Mouse (Mus musculus): ENCODE results near the gene Gper1. TPM values are rescaled to one million over a fixed set of nuclear protein-coding genes. Genes with fewer than 3 reads are reported as not detected.
A peak's percentile ranks its signal among the peaks of the same experiment; 100 is the strongest.
"Not testable (repeated sequence)": the region's sequence is repeated elsewhere in the genome, so short reads cannot be mapped to it uniquely, and the experiment has no call there.

The Gper1 gene
- polyA plus RNA-seq, 1 experiment = not detected

DNA sequence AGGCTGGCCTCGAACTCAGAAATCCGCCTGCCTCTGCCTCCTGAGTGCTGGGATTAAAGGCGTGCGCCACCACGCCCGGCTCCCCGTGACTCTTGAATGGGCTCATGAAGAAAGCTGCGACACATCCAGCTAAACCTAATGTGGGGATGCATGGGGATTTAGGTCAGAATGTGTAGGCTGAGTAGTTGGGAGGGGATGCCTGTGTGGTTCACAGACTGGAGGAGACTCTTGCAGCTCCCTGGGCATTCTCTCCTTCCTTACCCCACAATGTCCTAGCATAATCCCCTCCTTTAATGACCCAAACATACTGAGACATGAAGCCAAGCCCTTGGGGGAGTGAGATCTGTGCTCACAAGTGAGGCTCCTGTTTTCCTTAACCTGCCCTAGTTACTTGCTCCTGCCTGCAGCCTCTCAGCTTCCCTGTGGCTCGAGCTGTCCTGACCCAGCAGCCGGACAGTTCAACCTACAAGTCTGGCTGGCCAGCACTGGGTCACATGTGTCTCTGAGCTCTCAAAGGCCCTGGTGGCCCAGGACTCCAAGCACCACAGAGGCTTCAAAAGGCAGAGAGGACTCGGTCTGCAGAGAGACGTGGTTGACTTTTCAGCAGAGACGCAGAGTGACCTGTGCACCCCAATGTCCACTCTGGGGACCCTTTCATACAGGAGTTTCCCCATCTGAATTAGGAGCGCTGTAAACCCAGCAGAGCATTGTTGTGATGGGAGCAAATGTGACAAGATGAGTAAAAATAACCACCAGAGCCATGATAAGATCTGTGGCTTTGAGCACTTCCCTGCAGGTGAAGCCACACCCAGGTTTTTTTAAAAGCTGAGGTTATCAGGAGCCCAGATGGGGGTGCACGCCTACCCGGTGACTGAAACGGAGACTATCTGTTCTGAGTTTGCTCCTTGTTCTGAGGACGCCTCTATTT is 41.1 kb upstream of the Gper1 start:
- H3K4me1 ChIP-seq = peaks cover 88% of the 10 kb centered on the region
- H3K27me3 ChIP-seq (replicated peaks) = no peaks in the 10 kb centered on the region
- H3K9me3 ChIP-seq = no peaks in the 10 kb centered on the region
- H3K4me3 ChIP-seq (replicated peaks) = peak overlapping the region; percentile 95
- peaks cover 62% of the 10 kb centered on the region for H3K36me3 ChIP-seq (replicated peaks; ENCODE audit: low read length)
- TF ChIP-seq GATA1 (IDR thresholded peaks at IDR 0.05; ENCODE audit: borderline replicate concordance, low read length) (no peak), FLI1 (IDR thresholded peaks at IDR 0.05; ENCODE audit: low read length) (no peak)

DNA sequence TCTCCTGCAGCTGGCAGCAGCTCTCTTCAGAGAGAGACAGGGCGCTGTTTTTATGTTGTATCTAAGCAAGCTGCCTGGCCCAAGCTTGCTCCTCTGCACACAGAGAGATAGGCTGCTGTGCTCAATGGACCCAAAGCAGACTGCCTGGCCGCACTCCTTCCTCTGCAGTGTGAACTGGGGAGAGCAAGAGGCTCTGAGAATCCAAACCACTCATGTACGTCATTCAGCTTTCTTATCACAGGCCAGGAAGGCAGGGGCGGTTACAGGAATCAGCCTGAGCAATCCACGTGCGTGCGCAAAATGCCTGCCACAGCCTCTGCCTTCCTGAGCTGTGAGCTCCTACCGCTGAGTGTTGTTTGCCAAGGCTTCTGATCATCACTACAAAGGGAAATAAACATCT is 40.2 kb upstream of the Gper1 start:
- TF ChIP-seq GATA1 (IDR thresholded peaks at IDR 0.05; ENCODE audit: borderline replicate concordance, low read length) = peak; percentile 83; the same call in 2 of the 3 replicates
- TF ChIP-seq FLI1 (IDR thresholded peaks at IDR 0.05; ENCODE audit: low read length) = no peak
- H3K36me3 ChIP-seq (replicated peaks; ENCODE audit: low read length) = peaks cover 71% of the 10 kb centered on the region
- H3K4me1 ChIP-seq = peaks cover 88% of the 10 kb centered on the region

DNA sequence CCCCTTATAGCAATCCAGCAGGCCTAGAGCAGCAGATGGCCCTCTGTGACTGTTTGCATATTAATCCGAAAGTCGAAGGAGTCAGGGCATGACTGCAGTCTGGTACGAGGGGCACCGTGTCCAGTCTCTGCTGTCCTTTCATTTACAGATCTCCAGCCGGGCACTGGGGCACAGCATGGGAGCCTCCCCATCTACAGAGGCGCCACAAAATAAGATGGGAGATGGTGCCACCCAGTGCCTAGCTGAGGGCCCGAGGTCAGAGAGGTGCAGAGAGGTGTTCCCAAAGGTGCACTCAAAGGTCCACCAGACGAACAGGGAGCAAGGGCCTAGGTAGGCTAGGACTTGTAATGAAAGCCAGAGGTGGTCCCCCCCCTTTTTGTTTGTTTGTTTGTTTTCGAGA is 39.7 kb upstream of the Gper1 start:
- H3K9me3 ChIP-seq = no peaks in the 10 kb centered on the region
- H3K4me1 ChIP-seq = peaks cover 88% of the 10 kb centered on the region
- TF ChIP-seq GATA1 (IDR thresholded peaks at IDR 0.05; ENCODE audit: borderline replicate concordance, low read length) = no peak
- no peak for TF ChIP-seq FLI1 (IDR thresholded peaks at IDR 0.05; ENCODE audit: low read length)
- peak overlapping the region; percentile 95 for H3K4me3 ChIP-seq (replicated peaks)
- H3K36me3 ChIP-seq (replicated peaks; ENCODE audit: low read length) = peaks cover 76% of the 10 kb centered on the region
- H3K27me3 ChIP-seq (replicated peaks) = no peaks in the 10 kb centered on the region

More for the DNA sequence above, 40.2 kb upstream of the Gper1 start:
- Histone ChIP-seq H3K4me3 (replicated peaks) (peak overlapping the region; percentile 95), H3K27me3 (replicated peaks) (no peaks in the 10 kb centered on the region), H3K9me3 (no peaks in the 10 kb centered on the region)

DNA sequence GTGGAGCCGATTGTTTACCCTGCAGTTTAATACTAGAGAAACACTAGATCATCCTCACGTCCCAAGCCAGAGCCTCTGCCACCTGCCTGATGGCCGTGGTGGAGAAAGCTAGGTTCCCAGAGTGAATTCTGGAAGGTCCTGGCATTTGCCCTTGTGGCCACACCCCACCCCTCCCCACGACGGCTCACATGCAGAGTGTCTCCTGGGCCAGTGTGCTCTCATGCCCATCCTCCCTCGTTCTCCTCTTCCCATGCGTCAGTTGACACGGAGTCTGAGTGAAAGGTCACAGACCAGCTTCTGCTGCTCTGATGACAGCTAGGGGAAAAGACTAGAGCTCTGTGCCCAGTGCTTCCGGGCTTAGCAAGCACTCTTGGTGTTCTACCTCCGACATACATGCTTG is 38.4 kb upstream of the Gper1 start:
- H3K36me3 ChIP-seq (replicated peaks; ENCODE audit: low read length) = peaks cover 82% of the 10 kb centered on the region
- peak overlapping the region; percentile 85 for H3K4me3 ChIP-seq (replicated peaks)
- no peaks in the 10 kb centered on the region for H3K9me3 ChIP-seq
- H3K4me1 ChIP-seq = peaks cover 88% of the 10 kb centered on the region
- TF ChIP-seq FLI1 (IDR thresholded peaks at IDR 0.05; ENCODE audit: low read length) = no peak
- no peak for TF ChIP-seq GATA1 (IDR thresholded peaks at IDR 0.05; ENCODE audit: borderline replicate concordance, low read length)
- no peaks in the 10 kb centered on the region for H3K27me3 ChIP-seq (replicated peaks)

GRCm38 (mm10) chr5:139386047-139386446 is 36.9 kb upstream of the Gper1 start:
- H3K4me1 ChIP-seq = peaks cover 94% of the 10 kb centered on the region
- peaks cover 92% of the 10 kb centered on the region for H3K36me3 ChIP-seq (replicated peaks; ENCODE audit: low read length)
- TF ChIP-seq GATA1 (IDR thresholded peaks at IDR 0.05; ENCODE audit: borderline replicate concordance, low read length) (no peak), FLI1 (IDR thresholded peaks at IDR 0.05; ENCODE audit: low read length) (no peak)
- peak overlapping the region; percentile 83 for H3K4me3 ChIP-seq (replicated peaks)
- no peaks in the 10 kb centered on the region for H3K9me3 ChIP-seq
- H3K27me3 ChIP-seq (replicated peaks) = no peaks in the 10 kb centered on the region

GRCm38 (mm10) chr5:139387329-139388194 is 35.4 kb upstream of the Gper1 start:
- H3K9me3 ChIP-seq = no peaks in the 10 kb centered on the region
- H3K4me1 ChIP-seq = peaks cover 98% of the 10 kb centered on the region
- H3K4me3 ChIP-seq (replicated peaks) = peak overlapping the region; percentile 75
- peaks cover 96% of the 10 kb centered on the region for H3K36me3 ChIP-seq (replicated peaks; ENCODE audit: low read length)
- TF ChIP-seq FLI1 (IDR thresholded peaks at IDR 0.05; ENCODE audit: low read length) = no peak
- no peak for TF ChIP-seq GATA1 (IDR thresholded peaks at IDR 0.05; ENCODE audit: borderline replicate concordance, low read length)
- H3K27me3 ChIP-seq (replicated peaks) = no peaks in the 10 kb centered on the region

- peaks cover 98% of the 10 kb centered on the region for H3K4me1 ChIP-seq
- peaks cover 96% of the 10 kb centered on the region for H3K36me3 ChIP-seq (replicated peaks; ENCODE audit: low read length)
- peak overlapping the region; percentile 38 for H3K4me3 ChIP-seq (replicated peaks)
- H3K9me3 ChIP-seq = no peaks in the 10 kb centered on the region
- no peak for TF ChIP-seq GATA1 (IDR thresholded peaks at IDR 0.05; ENCODE audit: borderline replicate concordance, low read length)
- TF ChIP-seq FLI1 (IDR thresholded peaks at IDR 0.05; ENCODE audit: low read length) = no peak
- no peaks in the 10 kb centered on the region for H3K27me3 ChIP-seq (replicated peaks)
These were observed 34.8 kb upstream of the Gper1 start for GRCm38 (mm10) chr5:139388195-139388570.

DNA sequence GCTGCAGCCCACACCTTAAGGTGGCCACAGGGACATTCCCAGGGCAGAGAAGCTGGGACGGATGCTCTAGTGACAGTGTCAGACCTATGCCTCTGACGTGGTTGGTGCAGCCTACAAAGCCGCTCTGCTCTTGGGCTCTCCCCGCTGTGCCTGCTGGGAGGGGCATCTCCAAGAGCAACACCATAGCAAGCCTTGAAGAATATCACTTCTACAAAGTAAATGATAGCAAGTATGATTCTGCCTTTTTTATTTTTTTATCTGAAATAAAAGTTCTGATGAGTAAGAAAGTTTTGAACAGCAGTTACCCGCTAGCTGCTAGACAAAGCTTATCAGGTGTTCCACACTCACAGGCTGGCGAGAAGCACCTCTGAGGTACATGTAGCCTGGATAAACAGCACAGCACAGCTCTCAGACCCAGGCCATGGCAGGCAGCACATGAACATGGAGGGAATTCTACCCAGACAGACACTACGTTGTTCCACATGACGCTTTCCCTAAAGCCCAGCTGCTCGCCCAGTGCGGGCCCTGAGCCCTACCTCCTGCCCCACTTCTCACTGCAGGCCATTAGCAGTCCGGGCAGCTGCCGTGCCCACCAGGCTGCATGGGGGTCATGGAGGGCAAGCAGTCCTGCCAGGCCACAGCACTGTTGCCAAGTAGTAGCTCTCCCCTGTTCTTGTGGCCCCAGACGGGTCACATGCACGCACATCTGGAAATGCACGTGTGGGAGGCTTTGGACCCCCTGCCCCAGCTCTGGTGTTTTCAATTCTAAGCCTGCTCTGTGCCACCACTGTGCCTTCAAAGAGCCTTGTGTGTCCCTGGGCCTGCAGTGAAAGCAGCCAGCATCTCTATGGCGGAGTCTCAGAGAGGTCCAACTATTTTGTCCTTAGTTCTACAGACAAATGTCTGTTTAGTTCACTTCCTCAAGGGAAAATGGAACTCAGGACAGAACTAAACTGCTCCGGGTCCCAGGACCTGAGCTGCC is 34.0 kb upstream of the Gper1 start:
- Histone ChIP-seq H3K4me1 (peaks cover 98% of the 10 kb centered on the region), H3K9me3 (no peaks in the 10 kb centered on the region), H3K27me3 (replicated peaks) (no peaks in the 10 kb centered on the region), H3K36me3 (replicated peaks; ENCODE audit: low read length) (peaks cover 96% of the 10 kb centered on the region), H3K4me3 (replicated peaks) (peak overlapping the region; percentile 81)
- TF ChIP-seq GATA1 (IDR thresholded peaks at IDR 0.05; ENCODE audit: borderline replicate concordance, low read length) (no peak), FLI1 (IDR thresholded peaks at IDR 0.05; ENCODE audit: low read length) (no peak)

DNA sequence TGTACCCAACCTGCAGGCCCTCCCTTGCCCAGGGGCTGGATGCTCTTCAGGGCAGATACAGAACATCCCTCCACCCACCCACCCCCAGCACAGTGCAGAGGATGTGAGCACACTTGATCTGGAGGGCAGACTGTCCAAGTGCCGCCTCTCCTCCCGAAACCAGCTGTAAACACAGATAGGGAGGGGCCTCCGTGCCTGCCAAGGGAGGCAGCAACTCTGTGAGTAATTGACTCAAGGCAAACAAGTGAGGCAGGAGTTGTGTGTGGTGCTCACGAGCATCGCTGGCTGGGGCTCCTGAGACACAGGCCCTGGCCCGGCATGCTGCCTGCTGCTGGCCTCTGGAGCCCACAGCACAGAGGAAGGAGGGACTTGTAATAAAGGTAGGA is 33.3 kb upstream of the Gper1 start:
- Histone ChIP-seq H3K36me3 (replicated peaks; ENCODE audit: low read length) (peaks cover 96% of the 10 kb centered on the region), H3K9me3 (no peaks in the 10 kb centered on the region), H3K4me3 (replicated peaks) (peak overlapping the region; percentile 80), H3K27me3 (replicated peaks) (no peaks in the 10 kb centered on the region), H3K4me1 (peaks cover 98% of the 10 kb centered on the region)
- TF ChIP-seq FLI1 (IDR thresholded peaks at IDR 0.05; ENCODE audit: low read length) (no peak), GATA1 (IDR thresholded peaks at IDR 0.05; ENCODE audit: borderline replicate concordance, low read length) (no peak)

DNA sequence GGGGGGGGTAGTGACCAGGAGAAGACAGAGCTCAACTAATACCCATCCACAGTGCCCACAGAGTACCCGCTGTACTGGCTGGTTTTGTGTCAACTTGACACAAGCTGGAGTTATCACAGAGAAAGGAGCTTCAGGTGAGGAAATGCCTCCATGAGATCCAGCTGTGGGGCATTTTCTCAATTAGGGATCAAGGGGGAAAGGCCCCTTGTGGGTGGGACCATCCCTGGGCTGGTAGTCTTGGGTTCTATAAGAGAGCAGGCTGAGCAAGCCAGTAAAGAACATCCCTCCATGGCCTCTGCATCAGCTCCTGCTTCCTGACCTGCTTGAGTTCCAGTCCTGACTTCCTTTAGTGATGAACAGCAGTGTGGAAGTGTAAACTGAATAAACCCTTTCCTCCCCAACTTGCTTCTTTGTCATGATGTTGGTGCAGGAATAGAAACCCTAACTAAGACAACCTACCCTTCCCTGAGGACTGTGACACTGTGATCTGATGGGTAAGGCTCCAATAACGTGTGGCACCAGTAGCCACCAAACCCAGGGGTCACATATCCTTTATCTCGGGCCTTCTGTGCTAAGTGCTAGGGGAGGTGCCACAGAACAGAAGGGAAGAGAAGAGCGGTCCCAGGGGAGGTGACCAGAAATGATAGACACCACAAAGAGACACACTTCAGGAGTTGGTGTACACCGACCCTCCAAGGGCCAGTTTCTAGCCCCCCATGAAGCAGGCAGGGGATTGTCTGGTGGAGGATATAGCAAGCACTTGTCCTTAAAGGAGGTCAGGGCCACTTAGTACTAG is 32.4 kb upstream of the Gper1 start:
- H3K4me3 ChIP-seq (replicated peaks) = peak overlapping the region; percentile 19
- H3K9me3 ChIP-seq; H3K27me3 ChIP-seq (replicated peaks): not testable (repeated sequence)
- peaks cover 98% of the 10 kb centered on the region for H3K4me1 ChIP-seq
- H3K36me3 ChIP-seq (replicated peaks; ENCODE audit: low read length) = peaks cover 96% of the 10 kb centered on the region
